Mouse (Mus musculus) hindbrain, embryonic 14.5 days (tissue): Measurements from ENCODE around the gene 4933411K16Rik. TPM values are rescaled to one million over a fixed set of nuclear protein-coding genes. Genes with fewer than 3 reads are reported as not detected.
"Not testable (repeated sequence)": the region's sequence is repeated elsewhere in the genome, so short reads cannot be mapped to it uniquely, and the experiment has no call there.

Source experiments
- ATAC-seq: fragments of 200-750 bp; cut with Nextera tagmentation; 2 replicates; pipeline ENCODE4 v1.8.0; 2017; ENCODE audit warnings: moderate number of reproducible peaks, mild to moderate bottlenecking, moderate TSS enrichment, moderate library complexity; ENCODE audit not compliant: low FRiP score
- DNase-seq: peaks from one replicate; pipeline ENCODE4 v3.0.0-alpha.2; 2015; ENCODE audit warnings: low spot score
- H3K27ac ChIP-seq: fragments of 300-500 bp; sonication (generic); 2 replicates; pipeline ENCODE4 v1.5.1; 2014; ENCODE audit warnings: mild to moderate bottlenecking, moderate library complexity
- H3K27me3 ChIP-seq: fragments of 300-500 bp; sonication (generic); 2 replicates; pipeline ENCODE4 v1.6.1; 2014; ENCODE audit warnings: mild to moderate bottlenecking, low read length, mixed read lengths; ENCODE audit not compliant: control insufficient read depth, insufficient read depth
- H3K36me3 ChIP-seq: fragments of 300-500 bp; sonication (generic); replicated peaks from 2 replicates; pipeline ENCODE4 v1.6.1; 2014; ENCODE audit not compliant: control insufficient read depth, insufficient read depth
- H3K4me1 ChIP-seq: fragments of 300-500 bp; sonication (generic); replicated peaks from 2 replicates; pipeline ENCODE4 v1.6.1; 2014; ENCODE audit warnings: antibody characterized with exemption, low read length, mixed read lengths; ENCODE audit not compliant: control insufficient read depth, insufficient read depth
- H3K4me2 ChIP-seq: fragments of 300-500 bp; sonication (generic); replicated peaks from 2 replicates; pipeline ENCODE4 v1.6.1; 2014; ENCODE audit warnings: mild to moderate bottlenecking, moderate library complexity
- H3K4me3 ChIP-seq: fragments of 300-500 bp; sonication (generic); replicated peaks from 2 replicates; pipeline ENCODE4 v1.5.1; 2014; ENCODE audit warnings: mild to moderate bottlenecking, low read length
- H3K9ac ChIP-seq: fragments of 300-500 bp; sonication (generic); 2 replicates; pipeline ENCODE4 v1.6.1; 2014
- H3K9me3 ChIP-seq: fragments of 300-500 bp; sonication (generic); 2 replicates; pipeline ENCODE4 v1.6.1; 2016; ENCODE audit warnings: low read length; ENCODE audit not compliant: control insufficient read depth
- WGBS: fragments of 180-500 bp; shearing (Covaris S2); extraction: QIAGEN DNeasy Blood & Tissue Kit; methylation state at CpG from one replicate; pipeline ENCODE4 v1.1.7; 2014; 5-methylcytosine and 5-hydroxymethylcytosine counted together
- polyA plus RNA-seq: library from polyadenylated mRNA; unstranded; fragments of >200 nt; fragmentation: Nextera tagmentation; extraction: Ambion mirVana; gene quantifications from 2 replicates; pipeline ENCODE4 v1.2.1, GENCODE M21; 2014

The 4933411K16Rik gene
- polyA plus RNA-seq, 1 experiment from 2014 or later = not detected

GRCm38 (mm10) chr19:42071221-42071620 lies 19.2 kb downstream of the 4933411K16Rik start:
- H3K4me3 ChIP-seq = no peak overlapping the region
- no peak overlapping the region for H3K9ac ChIP-seq
- no peak overlapping the region for H3K4me2 ChIP-seq
- H3K27ac ChIP-seq = no peak overlapping the region
- H3K9me3 ChIP-seq = no peaks in the 10 kb centered on the region
- 76% methylated on average over 7 of the region's 7 CpGs for WGBS
- H3K36me3 ChIP-seq = peaks cover 28% of the 10 kb centered on the region
- no peak for DNase-seq
- H3K4me1 ChIP-seq = no peaks in the 10 kb centered on the region
- H3K27me3 ChIP-seq = no peaks in the 10 kb centered on the region
- no peak for ATAC-seq

- DNase-seq = no peak
- H3K27me3 ChIP-seq = no peaks in the 10 kb centered on the region
- H3K27ac ChIP-seq = no peak overlapping the region
- no peak overlapping the region for H3K9ac ChIP-seq
- no peak for ATAC-seq
- no peaks in the 10 kb centered on the region for H3K4me1 ChIP-seq
- H3K4me2 ChIP-seq = no peak overlapping the region
- H3K36me3 ChIP-seq = peaks cover 37% of the 10 kb centered on the region
- no peak overlapping the region for H3K4me3 ChIP-seq
- WGBS = 83% methylated on average over 15 of the region's 15 CpGs
- no peaks in the 10 kb centered on the region for H3K9me3 ChIP-seq
Observed at GRCm38 (mm10) chr19:42071886-42072608, 20.0 kb downstream of the 4933411K16Rik start.

GRCm38 (mm10) chr19:42072802-42073201 lies 20.8 kb downstream of the 4933411K16Rik start:
- Histone ChIP-seq H3K4me1 (no peaks in the 10 kb centered on the region), H3K27ac (no peak overlapping the region), H3K9ac (no peak overlapping the region), H3K9me3 (no peaks in the 10 kb centered on the region), H3K27me3 (no peaks in the 10 kb centered on the region), H3K4me2 (no peak overlapping the region), H3K36me3 (peaks cover 40% of the 10 kb centered on the region), H3K4me3 (no peak overlapping the region)
- DNase-seq = no peak
- no peak for ATAC-seq
- WGBS = 88% methylated on average over 7 of the region's 7 CpGs

DNA sequence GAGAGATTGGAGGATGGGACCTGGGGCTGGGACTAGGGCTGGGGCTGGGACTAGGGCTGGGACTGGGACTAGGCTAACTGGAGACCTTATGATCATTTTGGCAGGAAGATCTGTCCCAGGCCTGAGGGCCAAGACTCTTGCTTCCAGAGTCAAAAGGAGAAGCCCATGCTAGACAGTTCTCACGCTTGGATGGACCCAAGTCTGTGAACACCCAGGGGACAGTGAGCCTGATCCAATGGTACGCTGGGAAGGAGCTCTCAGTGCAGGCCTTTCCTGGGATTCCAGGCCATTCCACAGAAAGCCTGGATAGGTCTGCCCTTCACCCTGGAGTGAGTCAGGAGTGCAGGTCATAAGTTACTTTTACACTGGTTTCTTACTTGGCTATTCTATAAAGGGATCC lies 23.0 kb downstream of the 4933411K16Rik start:
- Histone ChIP-seq H3K4me3 (no peak overlapping the region), H3K4me1 (no peaks in the 10 kb centered on the region), H3K27ac (no peak overlapping the region), H3K27me3 (no peaks in the 10 kb centered on the region), H3K9ac (no peak overlapping the region), H3K9me3 (no peaks in the 10 kb centered on the region), H3K36me3 (peaks cover 48% of the 10 kb centered on the region), H3K4me2 (no peak overlapping the region)
- WGBS = 85% methylated on average over 2 of the region's 2 CpGs
- no peak for ATAC-seq
- DNase-seq = no peak

DNA sequence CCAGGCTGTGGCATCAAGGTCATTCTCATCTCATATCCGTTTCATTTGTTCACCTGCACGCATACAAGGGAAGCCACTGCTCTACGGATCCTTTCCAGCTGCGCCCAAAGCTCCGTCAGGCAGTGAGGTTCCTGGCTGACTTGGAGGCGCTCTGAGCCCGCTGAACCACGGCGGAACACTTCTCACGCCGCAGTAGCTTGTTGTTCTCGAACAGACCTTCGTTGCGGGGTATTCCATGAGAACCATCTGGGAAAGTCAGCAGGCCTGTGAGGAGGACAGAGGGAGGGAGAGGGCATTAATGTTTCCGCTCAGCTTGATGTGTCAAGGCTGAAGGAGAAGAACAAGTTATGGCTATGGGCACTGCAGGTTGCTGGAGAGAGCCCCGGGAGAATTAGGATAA lies 23.9 kb downstream of the 4933411K16Rik start:
- 88% methylated on average over 16 of the region's 16 CpGs for WGBS
- Histone ChIP-seq H3K4me2 (no peak overlapping the region), H3K27ac (no peak overlapping the region), H3K4me3 (no peak overlapping the region), H3K9me3 (no peaks in the 10 kb centered on the region), H3K27me3 (no peaks in the 10 kb centered on the region), H3K36me3 (peaks cover 48% of the 10 kb centered on the region), H3K4me1 (no peaks in the 10 kb centered on the region), H3K9ac (no peak overlapping the region)
- ATAC-seq (no peak), DNase-seq (no peak)

DNA sequence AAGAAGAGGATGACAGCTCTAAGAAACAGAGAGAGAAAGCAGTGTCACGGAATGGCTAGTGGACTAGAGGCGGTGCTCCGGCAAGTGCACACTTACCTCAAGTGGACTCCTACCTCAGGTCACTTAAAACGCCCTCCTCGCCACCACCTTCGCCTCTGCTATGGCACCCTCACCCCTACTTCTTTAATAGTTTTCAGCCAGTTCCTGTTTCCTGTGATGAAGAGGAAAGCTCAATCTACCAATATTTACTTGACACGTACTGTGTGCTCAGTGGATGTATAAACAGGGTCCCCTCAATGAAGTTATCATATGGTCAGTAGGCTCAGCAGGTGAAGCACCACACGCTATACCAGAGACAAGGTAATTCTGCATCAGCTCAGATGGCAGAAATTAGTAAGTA lies 26.5 kb downstream of the 4933411K16Rik start:
- no peaks in the 10 kb centered on the region for H3K27me3 ChIP-seq

DNA sequence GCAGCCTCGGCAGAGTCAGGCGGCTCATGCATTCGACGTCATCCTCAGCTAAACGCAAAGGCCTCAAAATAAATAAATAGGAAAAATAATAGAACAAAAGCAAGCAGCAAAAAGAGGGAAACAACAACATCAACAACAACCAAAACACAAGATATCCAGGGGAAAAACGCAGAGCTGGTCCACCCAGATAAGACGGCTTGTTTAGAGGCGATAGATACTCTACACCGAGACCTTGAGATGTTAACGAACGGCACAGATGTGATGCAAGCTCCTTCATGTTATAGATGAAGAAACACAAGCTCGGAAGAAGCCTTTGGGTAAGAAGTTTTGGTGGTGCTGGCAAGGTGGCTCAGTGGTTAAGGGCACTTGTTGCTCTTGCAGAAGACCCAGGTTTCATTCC lies 27.0 kb downstream of the 4933411K16Rik start:
- Histone ChIP-seq H3K4me3 (no peak overlapping the region), H3K4me2 (no peak overlapping the region), H3K9me3 (no peaks in the 10 kb centered on the region), H3K27me3 (no peaks in the 10 kb centered on the region), H3K36me3 (peaks cover 42% of the 10 kb centered on the region), H3K4me1 (no peaks in the 10 kb centered on the region), H3K27ac (no peak overlapping the region), H3K9ac (no peak overlapping the region)
- DNase-seq (no peak), ATAC-seq (no peak)
- 98% methylated on average over 12 of the region's 12 CpGs for WGBS

More for the DNA sequence above, 26.5 kb downstream of the 4933411K16Rik start:
- no peaks in the 10 kb centered on the region for H3K9me3 ChIP-seq
- DNase-seq (no peak), ATAC-seq (no peak)
- peaks cover 46% of the 10 kb centered on the region for H3K36me3 ChIP-seq
- H3K9ac ChIP-seq = no peak overlapping the region
- H3K4me1 ChIP-seq = no peaks in the 10 kb centered on the region
- H3K4me3 ChIP-seq = no peak overlapping the region
- 92% methylated on average over 8 of the region's 8 CpGs for WGBS
- H3K4me2 ChIP-seq = no peak overlapping the region
- no peak overlapping the region for H3K27ac ChIP-seq

- no peaks in the 10 kb centered on the region for H3K4me1 ChIP-seq
- no peaks in the 10 kb centered on the region for H3K9me3 ChIP-seq
- no peak overlapping the region for H3K4me3 ChIP-seq
- ATAC-seq = no peak
- no peak for DNase-seq
- H3K27ac ChIP-seq = no peak overlapping the region
- H3K4me2 ChIP-seq = no peak overlapping the region
- no peak overlapping the region for H3K9ac ChIP-seq
- peaks cover 32% of the 10 kb centered on the region for H3K36me3 ChIP-seq
- 84% methylated on average over 5 of the region's 5 CpGs for WGBS
- no peaks in the 10 kb centered on the region for H3K27me3 ChIP-seq
Observed at GRCm38 (mm10) chr19:42079950-42080349, 27.9 kb downstream of the 4933411K16Rik start.

DNA sequence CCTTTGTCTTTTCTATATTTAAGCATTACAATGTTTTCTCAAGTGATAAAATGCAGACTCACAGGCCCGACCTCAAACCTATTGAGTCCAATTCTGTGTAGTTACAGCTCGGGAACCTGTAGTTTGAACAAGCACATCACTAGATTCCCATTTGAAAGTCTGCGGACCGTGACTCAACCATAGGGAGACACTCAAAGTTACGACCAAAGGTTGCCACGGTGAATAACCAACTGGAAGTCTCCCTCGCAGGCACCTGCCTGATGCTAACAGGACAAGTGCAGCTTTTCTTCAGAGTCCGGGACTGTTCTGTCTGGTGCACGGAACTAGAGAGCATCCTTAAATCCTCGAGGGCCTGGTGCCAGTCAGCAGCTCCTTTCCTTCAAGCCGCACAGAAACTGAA lies 28.4 kb downstream of the 4933411K16Rik start:
- WGBS = 83% methylated on average over 11 of the region's 11 CpGs
- H3K27me3 ChIP-seq = no peaks in the 10 kb centered on the region
- H3K4me3 ChIP-seq = no peak overlapping the region
- no peak overlapping the region for H3K27ac ChIP-seq
- ATAC-seq (no peak), DNase-seq (no peak)
- 0 out of 2 replicates have a peak, but pooled peaks cover 2% of the 10 kb centered on the region for H3K4me1 ChIP-seq
- H3K9ac ChIP-seq = no peak overlapping the region; the same call in 1 of the 2 replicates
- H3K36me3 ChIP-seq = peaks cover 27% of the 10 kb centered on the region
- H3K9me3 ChIP-seq = no peaks in the 10 kb centered on the region
- no peak overlapping the region for H3K4me2 ChIP-seq

DNA sequence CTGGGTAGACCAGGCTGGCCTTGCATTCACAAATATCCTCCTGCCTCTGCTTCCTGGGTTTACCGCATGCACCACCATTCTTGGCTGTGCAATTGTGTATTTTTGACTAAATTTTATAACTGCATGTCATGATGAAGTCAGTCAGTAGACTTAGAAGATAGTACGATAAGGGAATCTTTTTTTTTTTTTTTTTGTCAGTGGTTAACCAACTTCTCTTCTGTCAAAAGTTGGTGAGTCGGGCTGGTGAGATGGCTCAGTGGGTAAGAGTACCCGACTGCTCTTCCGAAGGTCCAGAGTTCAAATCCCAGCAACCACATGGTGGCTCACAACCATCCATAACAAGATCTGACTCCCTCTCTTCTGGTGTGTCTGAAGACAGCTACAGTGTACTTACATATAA lies 29.6 kb downstream of the 4933411K16Rik start:
- not testable (repeated sequence) for H3K4me3 ChIP-seq, H3K27me3 ChIP-seq, DNase-seq, H3K9me3 ChIP-seq, H3K4me1 ChIP-seq, H3K4me2 ChIP-seq, H3K27ac ChIP-seq, H3K9ac ChIP-seq, ATAC-seq
- H3K36me3 ChIP-seq = peaks cover 16% of the 10 kb centered on the region
- WGBS = 97% methylated on average over 5 of the region's 5 CpGs
